Mouse (Mus musculus) CH12.LX (cell line): ENCODE results near the gene Kat2a. TPM values are rescaled to one million over a fixed set of nuclear protein-coding genes. Genes with fewer than 3 reads are reported as not detected.

Experiments
- DNase-seq: peaks from one replicate; pipeline ENCODE4 v3.0.0-alpha.2; 2013; ENCODE audit errors: extremely low read depth
- H3K27ac ChIP-seq: 2 replicates; pipeline ENCODE4 v1.5.1; 2012; ENCODE audit warnings: low read depth, mild to moderate bottlenecking, control low read depth, moderate library complexity; ENCODE audit not compliant: insufficient read depth
- H3K27me3 ChIP-seq: replicated peaks from 2 replicates; pipeline ENCODE3; 2012; ENCODE audit warnings: inconsistent platforms
- H3K36me3 ChIP-seq, 2 experiments: replicated peaks in 1 of 2; 2 replicates each; pipeline versions ENCODE3 to v1.6.1; 2012; ENCODE audit warnings: inconsistent platforms in 1 of 2, low read length in 1 of 2, mild to moderate bottlenecking in 1 of 2, mixed read lengths in 1 of 2, moderate library complexity in 1 of 2; ENCODE audit not compliant: control insufficient read depth in 1 of 2, insufficient read depth in 1 of 2
- H3K4me1 ChIP-seq, 2 experiments: 2 replicates each; pipeline ENCODE4 v1.6.1; 2012; ENCODE audit warnings: inconsistent platforms in 1 of 2, moderate library complexity in 1 of 2; ENCODE audit not compliant: insufficient read depth in 2 of 2, control insufficient read depth in 1 of 2
- H3K4me2 ChIP-seq: 2 replicates; pipeline ENCODE4 v1.6.1; 2012; ENCODE audit warnings: low read depth, mild to moderate bottlenecking, control low read depth; ENCODE audit not compliant: poor library complexity, insufficient read depth, severe bottlenecking
- H3K4me3 ChIP-seq, 3 experiments: fragments of 150-350 bp in 1 of 3; sonication (generic) in 1 of 3; replicated peaks in 1 of 3; 2 replicates each; pipeline versions ENCODE3 to v1.5.1; 2011 to 2012; ENCODE audit warnings: low read depth in 2 of 3, low read length in 2 of 3, mild to moderate bottlenecking in 2 of 3, moderate library complexity in 2 of 3, control low read depth in 1 of 3, improper control_type of control experiment in 1 of 3, inconsistent platforms in 1 of 3, mixed read lengths in 1 of 3; ENCODE audit not compliant: poor library complexity in 1 of 3
- H3K79me2 ChIP-seq: replicated peaks from 2 replicates; pipeline ENCODE4 v1.6.1; 2012; ENCODE audit warnings: mild to moderate bottlenecking, moderate library complexity; ENCODE audit not compliant: control insufficient read depth, poor library complexity, insufficient read depth, severe bottlenecking; ENCODE audit errors: extremely low read depth
- H3K9ac ChIP-seq: 2 replicates; pipeline ENCODE4 v1.6.1; 2012; ENCODE audit warnings: low read depth, mild to moderate bottlenecking, control low read depth, moderate library complexity; ENCODE audit not compliant: insufficient read depth
- H3K9me3 ChIP-seq: replicated peaks from 2 replicates; pipeline ENCODE3; 2012; ENCODE audit warnings: low read length, inconsistent platforms, mixed read lengths
- BHLHE40 ChIP-seq: IDR thresholded peaks from 2 replicates; pipeline ENCODE4 v1.6.1; 2011; ENCODE audit warnings: mild to moderate bottlenecking, low read depth, low read length, improper control_type of control experiment
- CHD1 ChIP-seq: IDR thresholded peaks from 2 replicates; pipeline ENCODE4 v1.6.1; 2012; ENCODE audit warnings: low read depth, low read length, improper control_type of control experiment, inconsistent platforms
- CHD2 ChIP-seq: IDR thresholded peaks from 2 replicates; pipeline ENCODE4 v1.6.1; 2011; ENCODE audit warnings: low read length, improper control_type of control experiment
- CTCF ChIP-seq, 2 experiments: IDR thresholded peaks in 1 of 2; conservative IDR thresholded peaks in 1 of 2; 2 replicates each; pipeline ENCODE4 v1.5.1; 2011 to 2012; ENCODE audit warnings: low read depth in 2 of 2, low read length in 2 of 2, improper control_type of control experiment in 1 of 2, inconsistent platforms in 1 of 2, mild to moderate bottlenecking in 1 of 2, moderate library complexity in 1 of 2
- E2F4 ChIP-seq: IDR thresholded peaks from 2 replicates; pipeline ENCODE4 v1.6.1; 2011; ENCODE audit warnings: low read depth, low read length, improper control_type of control experiment; ENCODE audit not compliant: insufficient replicate concordance
- ELF1 ChIP-seq: IDR thresholded peaks from 2 replicates; pipeline ENCODE4 v1.6.1; 2014; ENCODE audit warnings: low read depth, mild to moderate bottlenecking, inconsistent platforms, low read length, improper control_type of control experiment
- EP300 ChIP-seq: IDR thresholded peaks from 2 replicates; pipeline ENCODE4 v1.6.1; 2011; ENCODE audit warnings: low read length, improper control_type of control experiment
- ETS1 ChIP-seq: conservative IDR thresholded peaks from 2 replicates; pipeline ENCODE4 v1.6.1; 2012; ENCODE audit warnings: low read depth, mild to moderate bottlenecking, inconsistent platforms, low read length, improper control_type of control experiment, moderate library complexity
- GABPA ChIP-seq: IDR thresholded peaks from 2 replicates; pipeline ENCODE4 v1.6.1; 2012; ENCODE audit warnings: low read depth, low read length, improper control_type of control experiment, inconsistent platforms; ENCODE audit not compliant: insufficient replicate concordance
- HCFC1 ChIP-seq: IDR thresholded peaks from 2 replicates; pipeline ENCODE4 v1.6.1; 2012; ENCODE audit warnings: low read depth, mild to moderate bottlenecking, inconsistent platforms, low read length, improper control_type of control experiment
- IRF4 ChIP-seq: IDR thresholded peaks from 2 replicates; pipeline ENCODE4 v1.6.1; 2014; ENCODE audit warnings: low read depth, mild to moderate bottlenecking, inconsistent platforms, low read length, improper control_type of control experiment
- JUN ChIP-seq: IDR thresholded peaks from 2 replicates; pipeline ENCODE4 v1.6.1; 2011; ENCODE audit warnings: low read depth, mild to moderate bottlenecking, low read length, improper control_type of control experiment, moderate library complexity; ENCODE audit not compliant: insufficient read depth
- JUND ChIP-seq: conservative IDR thresholded peaks from 2 replicates; pipeline ENCODE4 v1.6.1; 2011; ENCODE audit warnings: low read depth, low read length, improper control_type of control experiment
- KAT2A ChIP-seq: IDR thresholded peaks from 2 replicates; pipeline ENCODE4 v1.6.1; 2012; ENCODE audit warnings: low read length, improper control_type of control experiment, inconsistent platforms; ENCODE audit not compliant: insufficient replicate concordance
- MAFK ChIP-seq: IDR thresholded peaks from 2 replicates; pipeline ENCODE4 v1.6.1; 2011; ENCODE audit warnings: low read length, improper control_type of control experiment; ENCODE audit not compliant: insufficient replicate concordance
- MAX ChIP-seq: IDR thresholded peaks from 2 replicates; pipeline ENCODE4 v1.6.1; 2011; ENCODE audit warnings: low read length, improper control_type of control experiment
- MAZ ChIP-seq: IDR thresholded peaks from 2 replicates; pipeline ENCODE4 v1.6.1; 2012; ENCODE audit warnings: low read depth, mild to moderate bottlenecking, inconsistent platforms, low read length, improper control_type of control experiment, moderate library complexity
- MEF2A ChIP-seq: IDR thresholded peaks from 2 replicates; pipeline ENCODE4 v1.6.1; 2014; ENCODE audit warnings: low read depth, mild to moderate bottlenecking, inconsistent platforms, low read length, improper control_type of control experiment, borderline replicate concordance
- MXI1 ChIP-seq: IDR thresholded peaks from 2 replicates; pipeline ENCODE4 v1.6.1; 2011; ENCODE audit warnings: mild to moderate bottlenecking, low read depth, low read length, improper control_type of control experiment
- MYC ChIP-seq: IDR thresholded peaks from 2 replicates; pipeline ENCODE4 v1.6.1; 2011; ENCODE audit warnings: low read depth, mild to moderate bottlenecking, improper control_type of control experiment, low read length
- NELFE ChIP-seq: IDR thresholded peaks from 2 replicates; pipeline ENCODE4 v1.6.1; 2011; ENCODE audit warnings: low read depth, low read length, improper control_type of control experiment
- NRF1 ChIP-seq: IDR thresholded peaks from 2 replicates; pipeline ENCODE4 v1.6.1; 2014; ENCODE audit warnings: low read depth, mild to moderate bottlenecking, inconsistent platforms, low read length, improper control_type of control experiment, moderate library complexity
- PAX5 ChIP-seq: IDR thresholded peaks from 2 replicates; pipeline ENCODE4 v1.6.1; 2012; ENCODE audit warnings: low read length, inconsistent platforms, mixed read lengths
- POLR2A ChIP-seq: IDR thresholded peaks from 2 replicates; pipeline ENCODE4 v1.6.1; 2011; ENCODE audit warnings: low read depth, mild to moderate bottlenecking, improper control_type of control experiment, low read length
- POLR2AphosphoS2 ChIP-seq: IDR thresholded peaks from 2 replicates; pipeline ENCODE4 v1.6.1; 2011; ENCODE audit warnings: low read depth, low read length, improper control_type of control experiment
- RAD21 ChIP-seq: IDR thresholded peaks from 2 replicates; pipeline ENCODE4 v1.6.1; 2011; ENCODE audit warnings: low read depth, mild to moderate bottlenecking, low read length, improper control_type of control experiment, moderate library complexity
- RCOR1 ChIP-seq: conservative IDR thresholded peaks from 2 replicates; pipeline ENCODE4 v1.6.1; 2012; ENCODE audit warnings: low read depth, mild to moderate bottlenecking, inconsistent platforms, low read length, improper control_type of control experiment
- SIN3A ChIP-seq: IDR thresholded peaks from 2 replicates; pipeline ENCODE4 v1.6.1; 2012; ENCODE audit warnings: low read length, improper control_type of control experiment, inconsistent platforms
- SMC3 ChIP-seq: IDR thresholded peaks from 2 replicates; pipeline ENCODE4 v1.6.1; 2011; ENCODE audit warnings: low read depth, low read length, improper control_type of control experiment
- TBP ChIP-seq: conservative IDR thresholded peaks from 2 replicates; pipeline ENCODE4 v1.6.1; 2011; ENCODE audit warnings: low read depth, low read length, improper control_type of control experiment
- TCF12 ChIP-seq: IDR thresholded peaks from 2 replicates; pipeline ENCODE4 v1.6.1; 2014; ENCODE audit warnings: low read depth, mild to moderate bottlenecking, inconsistent platforms, low read length, improper control_type of control experiment
- UBTF ChIP-seq: IDR thresholded peaks from 2 replicates; pipeline ENCODE4 v1.6.1; 2012; ENCODE audit warnings: low read depth, mild to moderate bottlenecking, inconsistent platforms, low read length, improper control_type of control experiment, moderate library complexity
- USF1 ChIP-seq: IDR thresholded peaks from 2 replicates; pipeline ENCODE4 v1.6.1; 2014; ENCODE audit warnings: low read depth, mild to moderate bottlenecking, inconsistent platforms, low read length, improper control_type of control experiment
- USF2 ChIP-seq: conservative IDR thresholded peaks from 2 replicates; pipeline ENCODE4 v1.6.1; 2011; ENCODE audit warnings: low read depth, low read length, improper control_type of control experiment
- ZC3H11A ChIP-seq: IDR thresholded peaks from 2 replicates; pipeline ENCODE4 v1.6.1; 2012; ENCODE audit warnings: low read depth, mild to moderate bottlenecking, inconsistent platforms, low read length, improper control_type of control experiment
- ZKSCAN1 ChIP-seq: IDR thresholded peaks from 2 replicates; pipeline ENCODE4 v1.6.1; 2012; ENCODE audit warnings: low read depth, inconsistent platforms, low read length, improper control_type of control experiment, borderline replicate concordance
- ZMIZ1 ChIP-seq: IDR thresholded peaks from 2 replicates; pipeline ENCODE4 v1.6.1; 2012; ENCODE audit warnings: low read depth, mild to moderate bottlenecking, inconsistent platforms, low read length, improper control_type of control experiment
- ZNF384 ChIP-seq: IDR thresholded peaks from 2 replicates; pipeline ENCODE4 v1.6.1; 2012; ENCODE audit warnings: low read depth, low read length, improper control_type of control experiment, inconsistent platforms
- dilution Hi-C: fragments of 300-500 bp; cut with MboI; formaldehyde crosslinking; loops from 2 replicates; pipeline ENCODE4 v1.14.3; 2020; ENCODE audit warnings: low sequenced_read_pairs; ENCODE audit not compliant: extremely low pct_unique_long_range_greater_than_20kb, extremely low pct_ligation_motif_present
- in situ Hi-C: fragments of 300-500 bp; cut with MboI; formaldehyde crosslinking; loops from 3 replicates; pipeline ENCODE4 v1.14.3; 2019; ENCODE audit warnings: low sequenced_read_pairs, low pct_ligation_motif_present, low pct_unique_long_range_greater_than_20kb, mixed read lengths
- polyA plus RNA-seq: library from polyadenylated mRNA; unstranded; fragments of >175 nt; gene quantifications from 2 replicates; pipeline ENCODE4 v1.2.1, GENCODE M21; 2012; ENCODE audit warnings: low read depth; ENCODE audit not compliant: insufficient read length
- total RNA-seq, 2 experiments: library from RNA; depleted of rRNA; stranded (reverse); fragments of 300-350 nt in 1 of 2; fragments of >200 nt in 1 of 2; gene quantifications; 2 replicates each; pipeline ENCODE4 v1.2.3; 2012 to 2014

Gene Kat2a
- total and polyA plus RNA-seq, 3 experiments, result 27.2 to 82.9 (median 30.7) TPM

- DNase-seq, result peak; percentile 77
- Histone ChIP-seq H3K27me3 (no peaks in the 10 kb centered on the region), H3K36me3 (peaks cover 60 to 82% of the 10 kb centered on the region in 2 experiments), H3K27ac (no peak overlapping the region), H3K4me1 (peaks cover 9 to 20% of the 10 kb centered on the region in 2 experiments), H3K9ac (no peak overlapping the region), H3K4me3 (no peak overlapping the region), H3K79me2 (peaks cover 4% of the 10 kb centered on the region; the same call in 1 of the 2 replicates), H3K9me3 (no peaks in the 10 kb centered on the region), H3K4me2 (no peak overlapping the region)
- dilution Hi-C loops, result no loop called here
- TF ChIP-seq ELF1 (no peak), IRF4 (no peak), ZKSCAN1 (no peak), POLR2AphosphoS2 (no peak), CHD2 (no peak), EP300 (no peak), MXI1 (no peak), CTCF (conservative IDR thresholded peaks at IDR 0.05 in 1 of 2, IDR thresholded peaks at IDR 0.05 in 1 of 2; ENCODE audit: low read depth in 2 of 2, low read length in 2 of 2) (peak; percentile 77 to 92), MAZ (no peak), TBP (no peak), E2F4 (no peak), MAX (no peak), POLR2A (no peak), ZNF384 (no peak; the same call in 1 of the 2 replicates), ETS1 (peak; percentile 25; the same call in 1 of the 2 replicates), GABPA (no peak), MYC (no peak), TCF12 (0 out of 2 replicates have a peak, but pooled peaks have one; percentile 25), HCFC1 (no peak), ZMIZ1 (no peak), ZC3H11A (no peak; the same call in none of the 2 replicates), SIN3A (peak; percentile 62; the same call in 1 of the 2 replicates), RCOR1 (no peak), MAFK (no peak), CHD1 (no peak), JUND (no peak), SMC3 (peak; percentile 84), JUN (no peak), BHLHE40 (no peak), PAX5 (no peak), KAT2A (no peak), UBTF (no peak), USF1 (no peak), NELFE (no peak), MEF2A (no peak), RAD21 (peak; percentile 85), NRF1 (0 out of 2 replicates have a peak, but pooled peaks have one; percentile 40), USF2 (no peak)
- in situ Hi-C loops, result no loop called here
These were observed 2.3 kb upstream of the Kat2a start for GRCm38 (mm10) chr11:100714534-100714915.
